Mouse (Mus musculus) limb, embryonic 14.5 days (tissue): ENCODE data around the gene Slc25a22. TPM values are rescaled to one million over a fixed set of nuclear protein-coding genes. Genes with fewer than 3 reads are reported as not detected.
A peak's percentile ranks its signal among the peaks of the same experiment; 100 is the strongest.

ENCODE experiments used
- ATAC-seq: fragments of 200-750 bp; cut with Nextera tagmentation; 2 replicates; pipeline ENCODE4 v1.8.0; 2017; ENCODE audit warnings: low read depth, moderate number of reproducible peaks, moderate TSS enrichment; ENCODE audit not compliant: low FRiP score
- DNase-seq: peaks from one replicate; pipeline ENCODE4 v3.0.0-alpha.2; 2015; ENCODE audit warnings: low spot score
- H3K27ac ChIP-seq: fragments of 300-500 bp; sonication (generic); replicated peaks from 2 replicates; pipeline ENCODE4 v1.5.1; 2014; ENCODE audit warnings: low read depth, mild to moderate bottlenecking, low read length, moderate library complexity, mixed read lengths
- H3K27me3 ChIP-seq: fragments of 300-500 bp; sonication (generic); 2 replicates; pipeline ENCODE4 v1.6.1; 2014; ENCODE audit warnings: low read length, mixed read lengths; ENCODE audit not compliant: control insufficient read depth, insufficient read depth
- H3K36me3 ChIP-seq: fragments of 300-500 bp; sonication (generic); 2 replicates; pipeline ENCODE4 v1.6.1; 2014; ENCODE audit warnings: mild to moderate bottlenecking, low read length, moderate library complexity, mixed read lengths; ENCODE audit not compliant: control insufficient read depth, insufficient read depth
- H3K4me1 ChIP-seq: fragments of 300-500 bp; sonication (generic); 2 replicates; pipeline ENCODE4 v1.6.1; 2014; ENCODE audit warnings: antibody characterized with exemption, low read length, mixed read lengths; ENCODE audit not compliant: control insufficient read depth, insufficient read depth
- H3K4me2 ChIP-seq: fragments of 300-500 bp; sonication (generic); replicated peaks from 2 replicates; pipeline ENCODE4 v1.6.1; 2014; ENCODE audit warnings: low read depth, mild to moderate bottlenecking, low read length, moderate library complexity; ENCODE audit not compliant: severe bottlenecking
- H3K4me3 ChIP-seq: fragments of 300-500 bp; sonication (generic); replicated peaks from 2 replicates; pipeline ENCODE4 v1.5.1; 2014; ENCODE audit warnings: low read length
- H3K9ac ChIP-seq: fragments of 300-500 bp; sonication (generic); 2 replicates; pipeline ENCODE4 v1.6.1; 2014; ENCODE audit warnings: mild to moderate bottlenecking, low read depth, low read length, moderate library complexity; ENCODE audit not compliant: severe bottlenecking
- H3K9me3 ChIP-seq: fragments of 300-500 bp; sonication (generic); 2 replicates; pipeline ENCODE4 v1.6.1; 2016; ENCODE audit warnings: low read length; ENCODE audit not compliant: control insufficient read depth
- POLR2A ChIP-seq: fragments of 200-500 bp; IDR thresholded peaks from 2 replicates; pipeline ENCODE4 v1.8.0; 2012; ENCODE audit warnings: inconsistent platforms, mild to moderate bottlenecking, moderate library complexity, borderline replicate concordance; ENCODE audit not compliant: insufficient read depth, insufficient read length; ENCODE audit errors: extremely low read depth
- WGBS: fragments of 180-500 bp; shearing (Covaris S2); extraction: QIAGEN DNeasy Blood & Tissue Kit; methylation state at CpG from one replicate; pipeline ENCODE4 v1.1.7; 2014; 5-methylcytosine and 5-hydroxymethylcytosine counted together
- polyA plus RNA-seq, 2 experiments: library from polyadenylated mRNA; depleted of rRNA in 1 of 2; stranded (reverse) in 1 of 2; unstranded in 1 of 2; fragments of >200 nt; fragmentation: Nextera tagmentation in 1 of 2; extraction: Ambion mirVana in 1 of 2; gene quantifications; 2 replicates each; pipeline versions ENCODE4 v1.2.1 to v1.2.3; 2012 to 2014

The Slc25a22 gene
- polyA plus RNA-seq, 2 experiments = 22.8 to 75.1 TPM

GRCm38 (mm10) chr7:141471236-141471635 is 33.5 kb upstream of the Slc25a22 start:
- 77% methylated on average over 1 of the region's 1 CpGs for WGBS
- Histone ChIP-seq H3K36me3 (peaks cover 38% of the 10 kb centered on the region), H3K4me2 (no peak overlapping the region), H3K4me3 (no peak overlapping the region), H3K9ac (no peak overlapping the region), H3K27ac (no peak overlapping the region), H3K4me1 (peaks cover 42% of the 10 kb centered on the region), H3K9me3 (no peaks in the 10 kb centered on the region), H3K27me3 (no peaks in the 10 kb centered on the region)
- ATAC-seq (no peak), DNase-seq (no peak)
- TF ChIP-seq POLR2A = no peak

DNA sequence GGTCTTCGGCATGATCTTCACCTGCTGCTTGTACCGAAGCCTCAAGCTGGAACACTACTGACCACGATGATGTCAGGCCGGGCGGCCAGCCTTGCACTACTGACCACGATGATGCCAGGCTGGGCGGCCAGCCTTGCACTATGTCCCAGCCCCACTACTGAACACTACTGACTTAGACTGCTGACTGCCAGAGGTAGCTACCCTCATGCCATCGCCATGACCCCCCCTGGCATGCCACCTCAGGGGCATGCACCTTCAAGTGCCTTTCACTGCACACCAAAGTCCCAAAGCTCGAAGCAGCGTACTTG is 32.9 kb upstream of the Slc25a22 start:
- no peak overlapping the region for H3K4me3 ChIP-seq
- H3K9ac ChIP-seq = no peak overlapping the region
- DNase-seq (no peak), ATAC-seq (no peak)
- no peaks in the 10 kb centered on the region for H3K27me3 ChIP-seq
- no peak for TF ChIP-seq POLR2A
- peaks cover 38% of the 10 kb centered on the region for H3K36me3 ChIP-seq
- H3K4me2 ChIP-seq = no peak overlapping the region
- H3K9me3 ChIP-seq = no peaks in the 10 kb centered on the region
- 98% methylated on average over 10 of the region's 10 CpGs for WGBS
- H3K27ac ChIP-seq = no peak overlapping the region
- H3K4me1 ChIP-seq = peaks cover 41% of the 10 kb centered on the region

- no peak overlapping the region for H3K4me3 ChIP-seq
- no peak overlapping the region for H3K4me2 ChIP-seq
- DNase-seq = no peak
- WGBS = 88% methylated on average over 18 of the region's 18 CpGs
- no peak for TF ChIP-seq POLR2A
- no peak overlapping the region for H3K9ac ChIP-seq
- H3K4me1 ChIP-seq = peaks cover 46% of the 10 kb centered on the region
- no peak overlapping the region for H3K27ac ChIP-seq
- H3K36me3 ChIP-seq = peaks cover 38% of the 10 kb centered on the region
- H3K27me3 ChIP-seq = peaks cover 1% of the 10 kb centered on the region; the same call in 1 of the 2 replicates
- H3K9me3 ChIP-seq = no peaks in the 10 kb centered on the region
- no peak for ATAC-seq
These were observed 32.4 kb upstream of the Slc25a22 start for GRCm38 (mm10) chr7:141469901-141470636.

DNA sequence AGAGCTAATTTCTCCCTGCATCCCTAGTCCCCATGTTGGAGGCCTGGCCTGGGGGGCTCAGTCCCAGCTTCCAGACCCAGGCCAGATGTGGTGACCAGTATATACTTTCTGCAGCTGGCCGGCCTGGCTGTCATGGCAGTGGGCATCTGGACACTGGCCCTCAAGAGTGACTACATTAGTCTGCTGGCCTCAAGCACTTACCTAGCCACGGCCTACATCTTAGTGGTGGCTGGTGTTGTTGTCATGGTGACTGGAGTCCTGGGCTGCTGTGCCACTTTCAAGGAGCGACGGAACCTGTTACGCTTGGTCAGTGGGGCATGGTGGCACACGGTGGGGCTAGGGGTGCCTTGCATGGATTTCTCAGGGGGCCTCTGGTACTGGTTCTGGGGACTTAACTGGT is 31.7 kb upstream of the Slc25a22 start:
- peak overlapping the region; percentile 84 for H3K4me2 ChIP-seq
- peaks cover 38% of the 10 kb centered on the region for H3K36me3 ChIP-seq
- peaks cover 51% of the 10 kb centered on the region for H3K4me1 ChIP-seq
- WGBS = 80% methylated on average over 6 of the region's 6 CpGs
- no peak for TF ChIP-seq POLR2A
- no peak overlapping the region for H3K27ac ChIP-seq
- peak overlapping the region; percentile 65 for H3K4me3 ChIP-seq
- no peaks in the 10 kb centered on the region for H3K9me3 ChIP-seq
- H3K9ac ChIP-seq = peak overlapping the region; percentile 70; the same call in 1 of the 2 replicates
- no peak for ATAC-seq
- H3K27me3 ChIP-seq = peaks cover 8% of the 10 kb centered on the region
- no peak for DNase-seq

GRCm38 (mm10) chr7:141468522-141469211 is 31.0 kb upstream of the Slc25a22 start:
- Histone ChIP-seq H3K9ac (peak overlapping the region; percentile 70), H3K4me1 (peaks cover 44% of the 10 kb centered on the region), H3K4me3 (peak overlapping the region; percentile 65), H3K9me3 (no peaks in the 10 kb centered on the region), H3K27me3 (peaks cover 15% of the 10 kb centered on the region), H3K4me2 (peak overlapping the region; percentile 84), H3K36me3 (peaks cover 38% of the 10 kb centered on the region), H3K27ac (peak overlapping the region; percentile 72; the same call in 1 of the 2 replicates)
- 9% methylated on average over 8 of the region's 8 CpGs for WGBS
- ATAC-seq = peak; percentile 56; the same call in 1 of the 2 replicates
- no peak for TF ChIP-seq POLR2A
- peak; percentile 81 for DNase-seq
